Mouse (Mus musculus): ENCODE results near the gene 0610009B22Rik.

DNA sequence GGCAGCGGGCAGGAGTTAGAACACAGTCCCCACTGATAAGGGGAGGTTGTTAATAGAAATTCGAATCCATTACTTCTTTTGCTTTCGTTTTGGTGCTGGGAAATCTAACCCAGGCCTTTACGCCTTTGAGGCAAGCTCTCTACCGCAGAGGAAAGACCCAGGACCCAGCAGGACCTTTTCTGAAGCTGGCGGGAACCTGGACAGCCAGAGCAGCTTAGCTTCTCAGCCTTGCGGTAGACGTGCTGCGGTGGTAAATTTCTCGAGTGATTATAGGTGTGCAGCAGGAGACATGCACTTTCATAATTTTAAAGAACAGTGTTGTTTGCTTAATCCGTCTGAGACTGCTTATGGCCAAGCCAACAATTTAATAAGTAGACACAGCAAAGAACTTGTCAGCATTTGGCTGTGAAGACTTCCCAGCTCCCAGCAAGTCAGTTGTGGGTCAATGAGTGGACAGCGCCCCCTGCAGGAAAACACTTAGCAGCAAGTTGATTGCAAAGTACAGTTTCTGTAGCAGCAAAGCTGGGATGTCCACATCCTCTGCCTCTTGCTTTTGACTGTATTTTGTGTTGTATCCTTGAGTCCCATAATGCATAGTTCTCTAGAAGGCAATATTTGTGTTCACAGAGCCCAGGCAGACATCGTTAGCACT lies 7.2 kb downstream of the 0610009B22Rik start:
- peak; percentile 75 for TF ChIP-seq CTCF (IDR thresholded peaks at IDR 0.05; ENCODE audit: control insufficient read depth, insufficient read depth, insufficient read length)
- TF ChIP-seq USF1 (IDR thresholded peaks at IDR 0.05; ENCODE audit: low read depth): no peak
- TF ChIP-seq MYOD1 (IDR thresholded peaks at IDR 0.05; ENCODE audit: control insufficient read depth, insufficient read length, low read depth): no peak
- no peak for TF ChIP-seq MAX (IDR thresholded peaks at IDR 0.05)
- no peak for TF ChIP-seq CEBPB (IDR thresholded peaks at IDR 0.05; ENCODE audit: low read depth)
- no peak for TF ChIP-seq FOSL1 (IDR thresholded peaks at IDR 0.05; ENCODE audit: insufficient read depth, low read length, poor library complexity, severe bottlenecking)

Measured in C2C12 (cell line).